Mouse (Mus musculus): ENCODE results near the gene Ltf. TPM values are rescaled to one million over a fixed set of nuclear protein-coding genes. Genes with fewer than 3 reads are reported as not detected.

The Ltf gene
- total and polyA plus RNA-seq, 2 experiments from 2014 or later: 0.72 to 25.2 TPM

DNA sequence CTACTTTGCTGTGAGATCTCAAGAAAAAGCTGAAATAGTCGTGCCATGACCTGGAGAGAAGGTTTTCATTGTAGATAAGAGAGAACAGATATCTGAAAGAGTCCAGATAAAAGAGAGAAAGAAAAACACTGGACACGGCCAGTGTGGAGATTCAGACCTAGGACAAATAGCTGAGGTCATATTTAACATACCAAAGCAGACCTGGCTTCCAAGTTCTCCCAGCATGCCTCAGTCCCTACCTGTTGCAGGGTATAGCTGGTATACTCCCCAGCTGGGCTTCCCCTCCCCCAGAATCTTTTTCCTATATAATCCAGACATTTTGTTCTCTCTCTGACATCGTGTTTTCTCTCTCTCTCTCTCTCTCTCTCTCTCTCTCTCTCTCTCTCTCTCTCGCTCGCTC, 68.9 kb downstream of the Ltf start:
- Histone ChIP-seq H3K4me2 (ENCODE audit: low read depth, low read length) (no peak overlapping the region), H3K9ac (replicated peaks; ENCODE audit: low read depth, low read length) (no peak overlapping the region), H3K4me1 (ENCODE audit: control insufficient read depth, insufficient read depth) (peaks cover 14% of the 10 kb centered on the region), H3K4me3 (ENCODE audit: low read depth, low read length) (no peak overlapping the region), H3K36me3 (replicated peaks; ENCODE audit: control insufficient read depth, insufficient read depth, low read length) (no peaks in the 10 kb centered on the region), H3K27ac (ENCODE audit: low read depth) (no peak overlapping the region), H3K9me3 (replicated peaks; ENCODE audit: control insufficient read depth, low read length) (no peaks in the 10 kb centered on the region), H3K27me3 (ENCODE audit: control insufficient read depth, insufficient read depth, low read length) (peaks cover 4% of the 10 kb centered on the region; the same call in 1 of the 2 replicates)
- ATAC-seq (ENCODE audit: insufficient read depth, low read depth) (no peak), DNase-seq (ENCODE audit: low spot score) (no peak)
- TF ChIP-seq EP300 (IDR thresholded peaks at IDR 0.05; ENCODE audit: low read depth): no peak
- TF ChIP-seq CTCF (IDR thresholded peaks at IDR 0.05; ENCODE audit: low read depth): no peak
- 7% methylated on average over 5 of the region's 5 CpGs for WGBS

DNA sequence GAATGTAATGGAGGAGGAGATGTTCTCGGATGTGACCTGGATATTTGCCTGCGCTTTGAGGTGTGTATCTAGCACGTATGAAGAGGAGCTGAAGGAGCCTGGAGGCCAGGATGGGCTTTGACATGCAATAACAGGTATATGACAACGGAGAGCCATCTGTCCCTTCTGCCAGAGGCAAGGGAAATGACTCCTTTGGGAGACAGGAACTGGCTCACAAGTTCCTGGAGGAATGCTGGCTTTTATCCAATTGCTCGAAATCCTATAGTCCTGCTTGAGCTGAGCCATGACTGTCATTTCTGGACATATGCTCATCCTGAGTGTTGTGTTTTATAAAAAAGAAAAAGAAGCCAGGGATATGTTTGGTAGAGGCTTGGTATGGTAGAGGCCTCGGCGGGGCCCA, 69.8 kb downstream of the Ltf start:
- Histone ChIP-seq H3K9me3 (replicated peaks; ENCODE audit: control insufficient read depth, low read length) (no peaks in the 10 kb centered on the region), H3K9ac (replicated peaks; ENCODE audit: low read depth, low read length) (no peak overlapping the region), H3K4me2 (ENCODE audit: low read depth, low read length) (no peak overlapping the region), H3K36me3 (replicated peaks; ENCODE audit: control insufficient read depth, insufficient read depth, low read length) (no peaks in the 10 kb centered on the region), H3K27ac (ENCODE audit: low read depth) (no peak overlapping the region), H3K4me1 (ENCODE audit: control insufficient read depth, insufficient read depth) (peaks cover 14% of the 10 kb centered on the region), H3K4me3 (ENCODE audit: low read depth, low read length) (no peak overlapping the region), H3K27me3 (ENCODE audit: control insufficient read depth, insufficient read depth, low read length) (peaks cover 4% of the 10 kb centered on the region; the same call in 1 of the 2 replicates)
- TF ChIP-seq EP300 (IDR thresholded peaks at IDR 0.05; ENCODE audit: low read depth) (no peak), CTCF (IDR thresholded peaks at IDR 0.05; ENCODE audit: low read depth) (no peak)
- ATAC-seq (ENCODE audit: insufficient read depth, low read depth) (no peak), DNase-seq (ENCODE audit: low spot score) (no peak)
- 48% methylated on average over 7 of the region's 7 CpGs for WGBS

Other genes starting within 250 kb of the Ltf start
- gene Prss42, start 221.1 kb upstream of the Ltf start, total RNA-seq (2014; rRNA removed; ENCODE audit: low replicate concordance): not detected in 2 replicates
- not detected in 2 replicates for gene Prss42, start 221.1 kb upstream of the Ltf start, polyA plus RNA-seq (2015; fragmentation: Nextera tagmentation; extraction: Ambion mirVana)
- gene Prss44, start 205.3 kb upstream of the Ltf start, total RNA-seq (2014; rRNA removed; ENCODE audit: low replicate concordance): not detected in 2 replicates
- gene Prss44, start 205.3 kb upstream of the Ltf start, polyA plus RNA-seq (2015; fragmentation: Nextera tagmentation; extraction: Ambion mirVana): not detected in 2 replicates
- not detected in 2 replicates for gene Prss43, start 192.6 kb upstream of the Ltf start, total RNA-seq (2014; rRNA removed; ENCODE audit: low replicate concordance)
- 0.04 TPM in 1 of 2 replicates, not detected in the other for gene Prss43, start 192.6 kb upstream of the Ltf start, polyA plus RNA-seq (2015; fragmentation: Nextera tagmentation; extraction: Ambion mirVana)
- gene Prss45, start 184.7 kb upstream of the Ltf start, total RNA-seq (2014; rRNA removed; ENCODE audit: low replicate concordance): not detected in 2 replicates
- gene Prss45, start 184.7 kb upstream of the Ltf start, polyA plus RNA-seq (2015; fragmentation: Nextera tagmentation; extraction: Ambion mirVana): 0.15 TPM in 1 of 2 replicates, not detected in the other
- not detected in 2 replicates for gene Prss46, start 174.8 kb upstream of the Ltf start, total RNA-seq (2014; rRNA removed; ENCODE audit: low replicate concordance)
- not detected in 2 replicates for gene Prss46, start 174.8 kb upstream of the Ltf start, polyA plus RNA-seq (2015; fragmentation: Nextera tagmentation; extraction: Ambion mirVana)
- gene Prss50, start 161.3 kb upstream of the Ltf start, total RNA-seq (2014; rRNA removed; ENCODE audit: low replicate concordance): not detected in 2 replicates
- 0.08 TPM in 1 of 2 replicates, not detected in the other for gene Prss50, start 161.3 kb upstream of the Ltf start, polyA plus RNA-seq (2015; fragmentation: Nextera tagmentation; extraction: Ambion mirVana)
- 5.5 and 6.0 TPM in 2 replicates for gene Als2cl, start 139.4 kb upstream of the Ltf start, total RNA-seq (2014; rRNA removed; ENCODE audit: low replicate concordance)
- gene Als2cl, start 139.4 kb upstream of the Ltf start, polyA plus RNA-seq (2015; fragmentation: Nextera tagmentation; extraction: Ambion mirVana): 1.3 and 2.1 TPM in 2 replicates
- 2.1 TPM in 1 of 2 replicates, not detected in the other for gene Tmie, start 139.2 kb upstream of the Ltf start, total RNA-seq (2014; rRNA removed; ENCODE audit: low replicate concordance)
- 0.71 and 0.81 TPM in 2 replicates for gene Tmie, start 139.2 kb upstream of the Ltf start, polyA plus RNA-seq (2015; fragmentation: Nextera tagmentation; extraction: Ambion mirVana)
- gene Fam240a, start 102.4 kb upstream of the Ltf start, total RNA-seq (2014; rRNA removed; ENCODE audit: low replicate concordance): not detected in 2 replicates
- gene Fam240a, start 102.4 kb upstream of the Ltf start, polyA plus RNA-seq (2015; fragmentation: Nextera tagmentation; extraction: Ambion mirVana): not detected in 2 replicates
- not detected in 2 replicates for gene Tdgf1, start 73.1 kb upstream of the Ltf start, total RNA-seq (2014; rRNA removed; ENCODE audit: low replicate concordance)
- not detected in 2 replicates for gene Tdgf1, start 73.1 kb upstream of the Ltf start, polyA plus RNA-seq (2015; fragmentation: Nextera tagmentation; extraction: Ambion mirVana)
- 7.1 and 11.4 TPM in 2 replicates for gene Lrrc2, start 67.7 kb upstream of the Ltf start, total RNA-seq (2014; rRNA removed; ENCODE audit: low replicate concordance)
- 14.6 and 21.0 TPM in 2 replicates for gene Lrrc2, start 67.7 kb upstream of the Ltf start, polyA plus RNA-seq (2015; fragmentation: Nextera tagmentation; extraction: Ambion mirVana)
- gene Rtp3, start 28.7 kb upstream of the Ltf start, total RNA-seq (2014; rRNA removed; ENCODE audit: low replicate concordance): 0.46 and 1.4 TPM in 2 replicates
- 0.21 and 0.26 TPM in 2 replicates for gene Rtp3, start 28.7 kb upstream of the Ltf start, polyA plus RNA-seq (2015; fragmentation: Nextera tagmentation; extraction: Ambion mirVana)
- gene Ccrl2, start 38.2 kb downstream of the Ltf start, total RNA-seq (2014; rRNA removed; ENCODE audit: low replicate concordance): 7.6 and 8.5 TPM in 2 replicates
- 9.9 and 11.6 TPM in 2 replicates for gene Ccrl2, start 38.2 kb downstream of the Ltf start, polyA plus RNA-seq (2015; fragmentation: Nextera tagmentation; extraction: Ambion mirVana)
- gene Lrrfip2, start 98.3 kb downstream of the Ltf start, total RNA-seq (2014; rRNA removed; ENCODE audit: low replicate concordance): 82.4 and 86.6 TPM in 2 replicates
- gene Lrrfip2, start 98.3 kb downstream of the Ltf start, polyA plus RNA-seq (2015; fragmentation: Nextera tagmentation; extraction: Ambion mirVana): 62.6 and 73.9 TPM in 2 replicates